Mouse (Mus musculus): ENCODE data around the gene Kcng3.

Kcng3 gene

GRCm38 (mm10) chr17:83631783-83632652 lies at the start of gene Kcng3:
Gene Kcng3, minus strand, starts transcription at chr17:83631895.
- peak; percentile 67 for DNase-seq (ENCODE audit: extremely low spot score, low spot score)

- DNase-seq (ENCODE audit: extremely low spot score, low spot score) = no peak
Measured at GRCm38 (mm10) chr17:83677370-83677769, 45.7 kb upstream of the Kcng3 start.

- no peak for DNase-seq (ENCODE audit: extremely low spot score, low spot score)
Measured at GRCm38 (mm10) chr17:83672685-83673084, 41.0 kb upstream of the Kcng3 start.

GRCm38 (mm10) chr17:83667934-83668690 lies 36.4 kb upstream of the Kcng3 start:
- no peak for DNase-seq (ENCODE audit: extremely low spot score, low spot score)

- no peak for DNase-seq (ENCODE audit: extremely low spot score, low spot score)
Measured at GRCm38 (mm10) chr17:83666597-83667287, 35.0 kb upstream of the Kcng3 start.

GRCm38 (mm10) chr17:83664761-83665160 lies 33.1 kb upstream of the Kcng3 start:
- no peak for DNase-seq (ENCODE audit: extremely low spot score, low spot score)

GRCm38 (mm10) chr17:83658943-83659342 lies 27.2 kb upstream of the Kcng3 start:
- no peak for DNase-seq (ENCODE audit: extremely low spot score, low spot score)

GRCm38 (mm10) chr17:83657375-83657774 lies 25.7 kb upstream of the Kcng3 start:
- DNase-seq (ENCODE audit: extremely low spot score, low spot score) = no peak

GRCm38 (mm10) chr17:83655732-83656131 lies 24.0 kb upstream of the Kcng3 start:
- no peak for DNase-seq (ENCODE audit: extremely low spot score, low spot score)

GRCm38 (mm10) chr17:83654651-83655136 lies 23.0 kb upstream of the Kcng3 start:
- no peak for DNase-seq (ENCODE audit: extremely low spot score, low spot score)

GRCm38 (mm10) chr17:83653635-83654034 lies 21.9 kb upstream of the Kcng3 start:
- no peak for DNase-seq (ENCODE audit: extremely low spot score, low spot score)

- no peak for DNase-seq (ENCODE audit: extremely low spot score, low spot score)
Measured at GRCm38 (mm10) chr17:83650932-83651682, 19.4 kb upstream of the Kcng3 start.

GRCm38 (mm10) chr17:83649986-83650385 lies 18.3 kb upstream of the Kcng3 start:
- DNase-seq (ENCODE audit: extremely low spot score, low spot score) = no peak

- no peak for DNase-seq (ENCODE audit: extremely low spot score, low spot score)
Measured at GRCm38 (mm10) chr17:83647413-83647812, 15.7 kb upstream of the Kcng3 start.

- no peak for DNase-seq (ENCODE audit: extremely low spot score, low spot score)
Measured at GRCm38 (mm10) chr17:83646425-83647163, 14.9 kb upstream of the Kcng3 start.

- DNase-seq (ENCODE audit: extremely low spot score, low spot score) = no peak
Measured at GRCm38 (mm10) chr17:83645226-83645808, 13.6 kb upstream of the Kcng3 start.

- DNase-seq (ENCODE audit: extremely low spot score, low spot score) = peak; percentile 33
Measured at GRCm38 (mm10) chr17:83637393-83637792, 5.7 kb upstream of the Kcng3 start.

- DNase-seq (ENCODE audit: extremely low spot score, low spot score) = no peak
Measured at GRCm38 (mm10) chr17:83636443-83636842, 4.7 kb upstream of the Kcng3 start.

- DNase-seq (ENCODE audit: extremely low spot score, low spot score) = peak; percentile 41
Measured at GRCm38 (mm10) chr17:83632653-83633570, 1.2 kb upstream of the Kcng3 start.

Measured in neural tube, embryonic 10.5 days (tissue).